Mouse (Mus musculus) midbrain, embryonic 12.5 days (tissue): ENCODE measurements at regions not wholly inside any gene's neighbourhood (a gene's known extent, or its start where the extent isn't known, plus 50 kb on each side); places are given as distances from the start of the nearest gene placed in this dataset.

Experiments used
- ATAC-seq: fragments of 200-750 bp; cut with Nextera tagmentation; 2 replicates; pipeline ENCODE4 v1.8.0; 2017; ENCODE audit warnings: low read depth, moderate TSS enrichment, moderate library complexity; ENCODE audit not compliant: low FRiP score
- H3K27ac ChIP-seq: fragments of 300-500 bp; sonication (generic); replicated peaks from 2 replicates; pipeline ENCODE4 v1.5.1; 2016; ENCODE audit warnings: mild to moderate bottlenecking
- H3K27me3 ChIP-seq: fragments of 300-500 bp; sonication (generic); 2 replicates; pipeline ENCODE4 v1.6.1; 2016; ENCODE audit warnings: mild to moderate bottlenecking
- H3K36me3 ChIP-seq: fragments of 300-500 bp; sonication (generic); 2 replicates; pipeline ENCODE4 v1.6.1; 2016
- H3K4me1 ChIP-seq: fragments of 300-500 bp; sonication (generic); 2 replicates; pipeline ENCODE4 v1.6.1; 2016
- H3K4me2 ChIP-seq: fragments of 300-500 bp; sonication (generic); replicated peaks from 2 replicates; pipeline ENCODE4 v1.6.1; 2016; ENCODE audit warnings: mild to moderate bottlenecking, moderate library complexity
- H3K4me3 ChIP-seq: fragments of 300-500 bp; sonication (generic); 2 replicates; pipeline ENCODE4 v1.5.1; 2016; ENCODE audit warnings: mild to moderate bottlenecking
- H3K9ac ChIP-seq: fragments of 300-500 bp; sonication (generic); replicated peaks from 2 replicates; pipeline ENCODE4 v1.6.1; 2016; ENCODE audit warnings: mild to moderate bottlenecking, moderate library complexity
- H3K9me3 ChIP-seq: fragments of 300-500 bp; sonication (generic); 2 replicates; pipeline ENCODE4 v1.6.1; 2016; ENCODE audit warnings: mild to moderate bottlenecking
- WGBS: fragments of 180-500 bp; shearing (Covaris S2); methylation state at CpG from one replicate; pipeline ENCODE4 v1.1.7; 2016; 5-methylcytosine and 5-hydroxymethylcytosine counted together

- 0 out of 2 replicates have a peak, but pooled peaks cover 5% of the 10 kb centered on the region for H3K4me1 ChIP-seq
- H3K36me3 ChIP-seq: no peaks in the 10 kb centered on the region
- peak; percentile 38; the same call in 1 of the 2 replicates for ATAC-seq
- H3K27me3 ChIP-seq: no peaks in the 10 kb centered on the region
- no peaks in the 10 kb centered on the region for H3K9me3 ChIP-seq
- 41% methylated on average over 11 of the region's 11 CpGs for WGBS
- 0 out of 2 replicates have a peak overlapping the region, but pooled peaks have one; percentile 7 for H3K4me2 ChIP-seq
- H3K9ac ChIP-seq: no peak overlapping the region
- H3K27ac ChIP-seq: no peak overlapping the region
- no peak overlapping the region for H3K4me3 ChIP-seq
These were observed 385.7 kb downstream of the Olfm4 start for GRCm38 (mm10) chr14:80369448-80370153.

- Histone ChIP-seq H3K9ac (no peak overlapping the region), H3K4me1 (0 out of 2 replicates have a peak, but pooled peaks cover 5% of the 10 kb centered on the region), H3K4me2 (no peak overlapping the region), H3K27me3 (no peaks in the 10 kb centered on the region), H3K9me3 (no peaks in the 10 kb centered on the region), H3K36me3 (no peaks in the 10 kb centered on the region), H3K27ac (no peak overlapping the region), H3K4me3 (no peak overlapping the region)
- WGBS: 83% methylated on average over 1 of the region's 1 CpGs
- no peak for ATAC-seq
These were observed 390.4 kb downstream of the Olfm4 start for GRCm38 (mm10) chr14:80374290-80374689.

GRCm38 (mm10) chr14:80377064-80377463 is 393.2 kb downstream of the Olfm4 start:
- no peaks in the 10 kb centered on the region for H3K4me1 ChIP-seq
- ATAC-seq: no peak
- 31% methylated on average over 1 of the region's 1 CpGs for WGBS

GRCm38 (mm10) chr14:80391418-80391817 is 407.5 kb downstream of the Olfm4 start:
- 47% methylated on average over 2 of the region's 2 CpGs for WGBS
- peak; percentile 63 for ATAC-seq

More at GRCm38 (mm10) chr14:80377064-80377463, 393.2 kb downstream of the Olfm4 start:
- H3K4me3 ChIP-seq: no peak overlapping the region
- no peaks in the 10 kb centered on the region for H3K9me3 ChIP-seq
- H3K4me2 ChIP-seq: no peak overlapping the region
- H3K27me3 ChIP-seq: no peaks in the 10 kb centered on the region
- H3K27ac ChIP-seq: no peak overlapping the region
- H3K36me3 ChIP-seq: no peaks in the 10 kb centered on the region
- no peak overlapping the region for H3K9ac ChIP-seq

GRCm38 (mm10) chr14:80408317-80408716 is 424.4 kb downstream of the Olfm4 start:
- no peaks in the 10 kb centered on the region for H3K36me3 ChIP-seq
- 95% methylated on average over 2 of the region's 2 CpGs for WGBS

More at GRCm38 (mm10) chr14:80391418-80391817, 407.5 kb downstream of the Olfm4 start:
- H3K4me2 ChIP-seq: no peak overlapping the region
- no peaks in the 10 kb centered on the region for H3K27me3 ChIP-seq
- H3K4me3 ChIP-seq: no peak overlapping the region
- no peaks in the 10 kb centered on the region for H3K4me1 ChIP-seq
- H3K27ac ChIP-seq: no peak overlapping the region
- no peaks in the 10 kb centered on the region for H3K9me3 ChIP-seq
- H3K9ac ChIP-seq: no peak overlapping the region
- H3K36me3 ChIP-seq: no peaks in the 10 kb centered on the region

GRCm38 (mm10) chr14:80418810-80419325 is 435.0 kb downstream of the Olfm4 start:
- no peak overlapping the region for H3K4me3 ChIP-seq
- no peaks in the 10 kb centered on the region for H3K36me3 ChIP-seq
- no peak overlapping the region for H3K27ac ChIP-seq
- no peaks in the 10 kb centered on the region for H3K27me3 ChIP-seq
- H3K4me2 ChIP-seq: no peak overlapping the region
- H3K4me1 ChIP-seq: no peaks in the 10 kb centered on the region
- no peaks in the 10 kb centered on the region for H3K9me3 ChIP-seq
- 95% methylated on average over 3 of the region's 3 CpGs for WGBS
- no peak for ATAC-seq
- H3K9ac ChIP-seq: no peak overlapping the region

More at GRCm38 (mm10) chr14:80408317-80408716, 424.4 kb downstream of the Olfm4 start:
- ATAC-seq: no peak
- Histone ChIP-seq H3K27me3 (no peaks in the 10 kb centered on the region), H3K27ac (no peak overlapping the region), H3K4me3 (no peak overlapping the region), H3K9me3 (no peaks in the 10 kb centered on the region), H3K9ac (no peak overlapping the region), H3K4me2 (no peak overlapping the region), H3K4me1 (no peaks in the 10 kb centered on the region)

GRCm38 (mm10) chr14:80443820-80444219 is 459.9 kb downstream of the Olfm4 start:
- no peak overlapping the region for H3K4me3 ChIP-seq
- no peak overlapping the region for H3K9ac ChIP-seq
- H3K36me3 ChIP-seq: no peaks in the 10 kb centered on the region
- H3K4me1 ChIP-seq: no peaks in the 10 kb centered on the region
- no peak for ATAC-seq
- H3K9me3 ChIP-seq: no peaks in the 10 kb centered on the region
- H3K27ac ChIP-seq: no peak overlapping the region
- H3K4me2 ChIP-seq: no peak overlapping the region
- H3K27me3 ChIP-seq: no peaks in the 10 kb centered on the region

- WGBS: 41% methylated on average over 1 of the region's 1 CpGs
- ATAC-seq: no peak
- no peak overlapping the region for H3K9ac ChIP-seq
These were observed 487.6 kb downstream of the Olfm4 start for GRCm38 (mm10) chr14:80471470-80471869.

GRCm38 (mm10) chr14:80479918-80480317 is 496.0 kb downstream of the Olfm4 start:
- Histone ChIP-seq H3K4me2 (no peak overlapping the region), H3K9me3 (no peaks in the 10 kb centered on the region), H3K4me3 (no peak overlapping the region), H3K4me1 (no peaks in the 10 kb centered on the region), H3K36me3 (no peaks in the 10 kb centered on the region), H3K27me3 (no peaks in the 10 kb centered on the region), H3K27ac (no peak overlapping the region), H3K9ac (no peak overlapping the region)
- ATAC-seq: no peak

More at GRCm38 (mm10) chr14:80471470-80471869, 487.6 kb downstream of the Olfm4 start:
- H3K4me3 ChIP-seq: no peak overlapping the region
- no peaks in the 10 kb centered on the region for H3K9me3 ChIP-seq
- H3K27me3 ChIP-seq: no peaks in the 10 kb centered on the region
- no peak overlapping the region for H3K4me2 ChIP-seq
- no peak overlapping the region for H3K27ac ChIP-seq
- H3K4me1 ChIP-seq: no peaks in the 10 kb centered on the region; the same call in 1 of the 2 replicates
- H3K36me3 ChIP-seq: no peaks in the 10 kb centered on the region

GRCm38 (mm10) chr14:80482771-80483170 is 498.9 kb downstream of the Olfm4 start:
- Histone ChIP-seq H3K36me3 (no peaks in the 10 kb centered on the region), H3K27me3 (no peaks in the 10 kb centered on the region), H3K4me2 (no peak overlapping the region), H3K27ac (no peak overlapping the region), H3K9me3 (no peaks in the 10 kb centered on the region), H3K4me3 (no peak overlapping the region), H3K4me1 (no peaks in the 10 kb centered on the region; the same call in 1 of the 2 replicates), H3K9ac (no peak overlapping the region)
- WGBS: 88% methylated on average over 3 of the region's 3 CpGs
- no peak for ATAC-seq

GRCm38 (mm10) chr14:80484256-80484655 is 500.4 kb downstream of the Olfm4 start:
- H3K27ac ChIP-seq: no peak overlapping the region
- no peaks in the 10 kb centered on the region for H3K9me3 ChIP-seq
- H3K4me1 ChIP-seq: no peaks in the 10 kb centered on the region; the same call in 1 of the 2 replicates
- no peak overlapping the region for H3K9ac ChIP-seq
- H3K36me3 ChIP-seq: no peaks in the 10 kb centered on the region
- no peak for ATAC-seq
- no peak overlapping the region for H3K4me2 ChIP-seq
- no peaks in the 10 kb centered on the region for H3K27me3 ChIP-seq
- no peak overlapping the region for H3K4me3 ChIP-seq

- H3K27me3 ChIP-seq: no peaks in the 10 kb centered on the region
- H3K36me3 ChIP-seq: no peaks in the 10 kb centered on the region
- no peak overlapping the region for H3K9ac ChIP-seq
- no peak for ATAC-seq
- H3K4me3 ChIP-seq: no peak overlapping the region
- no peaks in the 10 kb centered on the region; the same call in 1 of the 2 replicates for H3K4me1 ChIP-seq
- H3K27ac ChIP-seq: no peak overlapping the region
- no peak overlapping the region for H3K4me2 ChIP-seq
- H3K9me3 ChIP-seq: no peaks in the 10 kb centered on the region
These were observed 501.3 kb downstream of the Olfm4 start for GRCm38 (mm10) chr14:80485149-80485548.
